Mouse (Mus musculus): Measurements from ENCODE around the gene Tnpo1.
A peak's percentile ranks its signal among the peaks of the same experiment; 100 is the strongest.

GRCm38 (mm10) chr13:98925486-98926212, 535 bp downstream of the Tnpo1 start:
- TF ChIP-seq EP300 (IDR thresholded peaks at IDR 0.05) (peak; percentile 51; the same call in 1 of the 2 replicates), CTCF (IDR thresholded peaks at IDR 0.05) (peak; percentile 18)

All from lung, postnatal 0 days (tissue).